Mouse (Mus musculus): ENCODE data around the gene Limch1. TPM values are rescaled to one million over a fixed set of nuclear protein-coding genes. Genes with fewer than 3 reads are reported as not detected.

The Limch1 gene
- total and polyA plus RNA-seq, 3 experiments: 0.05 TPM; not detected in 2

- Histone ChIP-seq H3K79me2 (replicated peaks; ENCODE audit: control insufficient read depth, extremely low read depth, insufficient read depth, poor library complexity, severe bottlenecking) (no peaks in the 10 kb centered on the region), H3K4me2 (ENCODE audit: insufficient read depth, low read depth, poor library complexity, severe bottlenecking) (no peak overlapping the region), H3K4me3 (replicated peaks in 1 of 3; ENCODE audit: low read depth in 2 of 3, low read length in 2 of 3, poor library complexity in 1 of 3) (no peak overlapping the region), H3K9ac (ENCODE audit: insufficient read depth, low read depth) (no peak overlapping the region), H3K4me1 (ENCODE audit: control insufficient read depth in 1 of 2, insufficient read depth in 2 of 2) (0 out of 4 replicates have a peak, but pooled peaks cover 0 to 3% of the 10 kb centered on the region in 2 experiments), H3K27me3 (replicated peaks) (no peaks in the 10 kb centered on the region), H3K9me3 (replicated peaks; ENCODE audit: low read length) (no peaks in the 10 kb centered on the region), H3K36me3 (replicated peaks in 1 of 2; ENCODE audit: control insufficient read depth in 1 of 2, insufficient read depth in 1 of 2, low read length in 1 of 2) (no peaks in the 10 kb centered on the region), H3K27ac (ENCODE audit: insufficient read depth, low read depth) (no peak overlapping the region)
- in situ Hi-C loops (cut with MboI; ENCODE audit: low pct_ligation_motif_present, low pct_unique_long_range_greater_than_20kb, low sequenced_read_pairs): loop anchor here (10.0 kb wide), 1 partner anchor 335 kb away; no protein-coding TSS in a partner anchor
- TF ChIP-seq MAFK (IDR thresholded peaks at IDR 0.05; ENCODE audit: insufficient replicate concordance, low read length) (no peak), ZC3H11A (IDR thresholded peaks at IDR 0.05; ENCODE audit: low read depth, low read length) (no peak)
- dilution Hi-C loops (cut with MboI; ENCODE audit: extremely low pct_ligation_motif_present, extremely low pct_unique_long_range_greater_than_20kb, low sequenced_read_pairs): no loop called here
- no peak for DNase-seq (ENCODE audit: extremely low read depth)
These were observed 284.3 kb downstream of the Limch1 start for GRCm38 (mm10) chr5:67029946-67030345.

GRCm38 (mm10) chr5:67032601-67033000 is 287.0 kb downstream of the Limch1 start:
- Histone ChIP-seq H3K79me2 (replicated peaks; ENCODE audit: control insufficient read depth, extremely low read depth, insufficient read depth, poor library complexity, severe bottlenecking) (no peaks in the 10 kb centered on the region), H3K9me3 (replicated peaks; ENCODE audit: low read length) (no peaks in the 10 kb centered on the region), H3K27me3 (replicated peaks) (no peaks in the 10 kb centered on the region), H3K4me2 (ENCODE audit: insufficient read depth, low read depth, poor library complexity, severe bottlenecking) (no peak overlapping the region), H3K4me3 (replicated peaks in 1 of 3; ENCODE audit: low read depth in 2 of 3, low read length in 2 of 3, poor library complexity in 1 of 3) (no peak overlapping the region), H3K9ac (ENCODE audit: insufficient read depth, low read depth) (no peak overlapping the region), H3K4me1 (ENCODE audit: control insufficient read depth in 1 of 2, insufficient read depth in 2 of 2) (no peaks in the 10 kb centered on the region), H3K27ac (ENCODE audit: insufficient read depth, low read depth) (no peak overlapping the region), H3K36me3 (replicated peaks in 1 of 2; ENCODE audit: control insufficient read depth in 1 of 2, insufficient read depth in 1 of 2, low read length in 1 of 2) (no peaks in the 10 kb centered on the region)
- dilution Hi-C loops (cut with MboI; ENCODE audit: extremely low pct_ligation_motif_present, extremely low pct_unique_long_range_greater_than_20kb, low sequenced_read_pairs) (no loop called here), in situ Hi-C loops (cut with MboI; ENCODE audit: low pct_ligation_motif_present, low pct_unique_long_range_greater_than_20kb, low sequenced_read_pairs) (loop anchor here (10.0 kb wide), 1 partner anchor 338 kb away; no protein-coding TSS in a partner anchor)
- no peak for TF ChIP-seq EP300 (IDR thresholded peaks at IDR 0.05; ENCODE audit: low read length)
- no peak for TF ChIP-seq ZMIZ1 (IDR thresholded peaks at IDR 0.05; ENCODE audit: low read depth, low read length)
- no peak for TF ChIP-seq RAD21 (IDR thresholded peaks at IDR 0.05; ENCODE audit: low read depth, low read length)
- DNase-seq (ENCODE audit: extremely low read depth): no peak

- Histone ChIP-seq H3K9ac (ENCODE audit: insufficient read depth, low read depth) (no peak overlapping the region), H3K9me3 (replicated peaks; ENCODE audit: low read length) (no peaks in the 10 kb centered on the region), H3K4me3 (replicated peaks in 1 of 3; ENCODE audit: low read depth in 2 of 3, low read length in 2 of 3, poor library complexity in 1 of 3) (no peak overlapping the region), H3K36me3 (replicated peaks in 1 of 2; ENCODE audit: control insufficient read depth in 1 of 2, insufficient read depth in 1 of 2, low read length in 1 of 2) (no peaks in the 10 kb centered on the region), H3K4me2 (ENCODE audit: insufficient read depth, low read depth, poor library complexity, severe bottlenecking) (no peak overlapping the region), H3K4me1 (ENCODE audit: control insufficient read depth in 1 of 2, insufficient read depth in 2 of 2) (0 out of 4 replicates have a peak, but pooled peaks cover 0 to 6% of the 10 kb centered on the region in 2 experiments), H3K27me3 (replicated peaks) (no peaks in the 10 kb centered on the region), H3K27ac (ENCODE audit: insufficient read depth, low read depth) (no peak overlapping the region), H3K79me2 (replicated peaks; ENCODE audit: control insufficient read depth, extremely low read depth, insufficient read depth, poor library complexity, severe bottlenecking) (no peaks in the 10 kb centered on the region)
- no peak for DNase-seq (ENCODE audit: extremely low read depth)
- in situ Hi-C loops (cut with MboI; ENCODE audit: low pct_ligation_motif_present, low pct_unique_long_range_greater_than_20kb, low sequenced_read_pairs): no loop called here
- dilution Hi-C loops (cut with MboI; ENCODE audit: extremely low pct_ligation_motif_present, extremely low pct_unique_long_range_greater_than_20kb, low sequenced_read_pairs): no loop called here
- TF ChIP-seq ZMIZ1 (IDR thresholded peaks at IDR 0.05; ENCODE audit: low read depth, low read length) (no peak), MYC (IDR thresholded peaks at IDR 0.05; ENCODE audit: low read depth, low read length) (no peak), POLR2AphosphoS2 (IDR thresholded peaks at IDR 0.05; ENCODE audit: low read depth, low read length) (no peak), GABPA (IDR thresholded peaks at IDR 0.05; ENCODE audit: insufficient replicate concordance, low read depth, low read length) (no peak), USF2 (conservative IDR thresholded peaks at IDR 0.05; ENCODE audit: low read depth, low read length) (peak; percentile 23; the same call in 1 of the 2 replicates), TCF12 (IDR thresholded peaks at IDR 0.05; ENCODE audit: low read depth, low read length) (no peak), TBP (conservative IDR thresholded peaks at IDR 0.05; ENCODE audit: low read depth, low read length) (no peak), ELF1 (IDR thresholded peaks at IDR 0.05; ENCODE audit: low read depth, low read length) (no peak), KAT2A (IDR thresholded peaks at IDR 0.05; ENCODE audit: insufficient replicate concordance, low read length) (no peak), JUN (IDR thresholded peaks at IDR 0.05; ENCODE audit: insufficient read depth, low read depth, low read length) (no peak), MAX (IDR thresholded peaks at IDR 0.05; ENCODE audit: low read length) (peak; percentile 64), CTCF (conservative IDR thresholded peaks at IDR 0.05 in 1 of 2, IDR thresholded peaks at IDR 0.05 in 1 of 2; ENCODE audit: low read depth in 2 of 2, low read length in 2 of 2) (no peak), USF1 (IDR thresholded peaks at IDR 0.05; ENCODE audit: low read depth, low read length) (peak; percentile 39), MAFK (IDR thresholded peaks at IDR 0.05; ENCODE audit: insufficient replicate concordance, low read length) (no peak), IRF4 (IDR thresholded peaks at IDR 0.05; ENCODE audit: low read depth, low read length) (no peak), CHD1 (IDR thresholded peaks at IDR 0.05; ENCODE audit: low read depth, low read length) (no peak), SMC3 (IDR thresholded peaks at IDR 0.05; ENCODE audit: low read depth, low read length) (no peak), SIN3A (IDR thresholded peaks at IDR 0.05; ENCODE audit: low read length) (no peak), CHD2 (IDR thresholded peaks at IDR 0.05; ENCODE audit: low read length) (no peak), JUND (conservative IDR thresholded peaks at IDR 0.05; ENCODE audit: low read depth, low read length) (no peak), ETS1 (conservative IDR thresholded peaks at IDR 0.05; ENCODE audit: low read depth, low read length) (no peak), E2F4 (IDR thresholded peaks at IDR 0.05; ENCODE audit: insufficient replicate concordance, low read depth, low read length) (no peak), POLR2A (IDR thresholded peaks at IDR 0.05; ENCODE audit: low read depth, low read length) (no peak), UBTF (IDR thresholded peaks at IDR 0.05; ENCODE audit: low read depth, low read length) (no peak)
These were observed 298.3 kb downstream of the Limch1 start for GRCm38 (mm10) chr5:67043932-67044331.
